In genomic region chr3:101617007-101617406, GRCm38 (mm10) we compare ENCODE assay signal across 20 mouse cellular contexts. TPM values are rescaled to one million over a fixed set of nuclear protein-coding genes. Genes with fewer than 3 reads are reported as not detected.
DNase-seq lines count a peak whose midpoint lies in the region; ATAC-seq and TF ChIP-seq lines count a peak whose summit lies in the region.
"Had no signal": no experiment of that assay in that cellular context is flagged by ENCODE, and none has a peak within 500 bp of the region (broad histone marks: within the 10 kb centered on the region; RNA-seq: fewer than 3 reads in every experiment).

No protein-coding gene starts in this region.

- ATAC-seq in lung, postnatal 0 days, result no peak
- ATAC-seq in hindbrain, embryonic 11.5 days (ENCODE audit: low FRiP score), result no peak
- ATAC-seq: forebrain, embryonic 16.5 days had no signal

- TF ChIP-seq EP300 in lung, postnatal 0 days (IDR thresholded peaks at IDR 0.05), result no peak

- H3K27ac ChIP-seq in lung, postnatal 0 days (ENCODE audit: low read length), result no peak overlapping the region
- no peak overlapping the region for H3K27ac ChIP-seq in hindbrain, embryonic 11.5 days (ENCODE audit: low read depth, low read length)
- H3K27ac ChIP-seq: forebrain, embryonic 10.5 days; hindbrain, embryonic 14.5 days; intestine, embryonic 15.5 days; liver, embryonic 14.5 days had no signal

- no peaks in the 10 kb centered on the region for H3K36me3 ChIP-seq in lung, postnatal 0 days (ENCODE audit: insufficient read depth, low read length)
- H3K36me3 ChIP-seq in hindbrain, embryonic 11.5 days (ENCODE audit: control insufficient read depth, insufficient read depth, low read length), result no peaks in the 10 kb centered on the region
- H3K36me3 ChIP-seq: forebrain, embryonic 10.5 days; intestine, embryonic 15.5 days had no signal

- peaks cover 1% of the 10 kb centered on the region; the same call in 1 of the 2 replicates for H3K4me1 ChIP-seq in lung, postnatal 0 days (ENCODE audit: insufficient read depth, low read depth, low read length)
- no peaks in the 10 kb centered on the region for H3K4me1 ChIP-seq in hindbrain, embryonic 11.5 days (replicated peaks; ENCODE audit: control insufficient read depth, insufficient read depth, low read length)

- H3K9ac ChIP-seq in lung, postnatal 0 days (replicated peaks; ENCODE audit: low read depth), result no peak overlapping the region
- no peak overlapping the region for H3K9ac ChIP-seq in hindbrain, embryonic 11.5 days (ENCODE audit: low read depth, low read length)
- H3K9ac ChIP-seq: hindbrain, embryonic 14.5 days; intestine, embryonic 15.5 days; liver, embryonic 14.5 days had no signal

- no peaks in the 10 kb centered on the region for H3K27me3 ChIP-seq in lung, postnatal 0 days (replicated peaks; ENCODE audit: insufficient read depth, low read length)
- H3K27me3 ChIP-seq in hindbrain, embryonic 11.5 days (ENCODE audit: control insufficient read depth, insufficient read depth, low read length), result no peaks in the 10 kb centered on the region
- H3K27me3 ChIP-seq: intestine, embryonic 15.5 days had no signal

- peak; percentile 25 for DNase-seq in kidney, adult 9 months
- DNase-seq in kidney, postnatal 14 days, result no peak
- no peak for DNase-seq in lung, postnatal 0 days (ENCODE audit: low spot score)
- DNase-seq in lung, postnatal 10 days, result no peak
- peak; percentile 38 for DNase-seq in NIH3T3 (ENCODE audit: low read depth)
- DNase-seq in adrenal gland, postnatal 36 days, result no peak
- no peak for DNase-seq in hindbrain, embryonic 11.5 days (ENCODE audit: low spot score)
- DNase-seq: cerebellum, adult 18-20 months; cerebellum, postnatal 14 days; gastrocnemius, postnatal 14 days; heart, adult 18-20 months; kidney, postnatal 25 days; right cerebral cortex, postnatal 14 days; thymus, postnatal 14 days had no signal

- no peak overlapping the region for H3K4me2 ChIP-seq in lung, postnatal 0 days (replicated peaks; ENCODE audit: low read depth, low read length)
- no peak overlapping the region for H3K4me2 ChIP-seq in hindbrain, embryonic 11.5 days (replicated peaks; ENCODE audit: low read depth, low read length)
- H3K4me2 ChIP-seq: hindbrain, embryonic 14.5 days; intestine, embryonic 15.5 days; midbrain, embryonic 11.5 days had no signal

- peak; percentile 27; the same call in 1 of the 2 replicates for TF ChIP-seq CTCF in lung, postnatal 0 days (IDR thresholded peaks at IDR 0.05)

- H3K4me3 ChIP-seq in lung, postnatal 0 days (ENCODE audit: low read depth, low read length), result no peak overlapping the region
- H3K4me3 ChIP-seq in hindbrain, embryonic 11.5 days (ENCODE audit: low read depth, low read length), result no peak overlapping the region
- H3K4me3 ChIP-seq: forebrain, embryonic 10.5 days; intestine, embryonic 15.5 days had no signal

- no peaks in the 10 kb centered on the region for H3K9me3 ChIP-seq in lung, postnatal 0 days (ENCODE audit: low read length)
- H3K9me3 ChIP-seq in hindbrain, embryonic 11.5 days (ENCODE audit: control insufficient read depth, low read length), result no peaks in the 10 kb centered on the region
- H3K9me3 ChIP-seq: forebrain, embryonic 10.5 days; intestine, embryonic 15.5 days had no signal

RNA-seq across cellular contexts. Expression of gene Atp1a1, which starts 12.5 kb away (rescaled TPM):
- 123 and 136 TPM in 2 replicates for polyA plus RNA-seq in lung, postnatal 0 days (2015; fragmentation: Nextera tagmentation; extraction: Ambion mirVana)
- 100 to 1,000 TPM; 823 to 834 TPM for total RNA-seq in adrenal gland, postnatal 36 days (2021)
- polyA plus RNA-seq in hindbrain, embryonic 11.5 days (2014; fragmentation: Nextera tagmentation; extraction: Ambion mirVana), result 89.9 and 93.0 TPM in 2 replicates

Comparison
In these comparisons a context has a peak if more than half of its experiments do, and no peak if none do; other contexts are left out.
1. DNase-seq: peak in kidney, adult 9 months (single experiment) and NIH3T3 (single experiment); none in kidney, postnatal 14 days (single experiment), lung, postnatal 0 days (single experiment), lung, postnatal 10 days (single experiment), adrenal gland, postnatal 36 days (0 of 2) and hindbrain, embryonic 11.5 days (single experiment).